Mouse (Mus musculus) yolk sac, embryonic 10.5 days (tissue): ENCODE measurements around the gene Xpo4.
"Not testable (repeated sequence)": the region's sequence is repeated elsewhere in the genome, so short reads cannot be mapped to it uniquely, and the experiment has no call there.

Experiments used
- DNase-seq: peaks from one replicate; pipeline ENCODE4 v3.0.0-alpha.2; 2017; ENCODE audit warnings: low spot score

Xpo4 gene

GRCm38 (mm10) chr14:57664822-57665627, at the start of gene Xpo4:
Gene Xpo4 (minus strand): TSS chr14:57665430.
- DNase-seq: peak; percentile 87

GRCm38 (mm10) chr14:57712884-57713283, 47.7 kb upstream of the Xpo4 start:
- no peak for DNase-seq

- no peak for DNase-seq
Measured at GRCm38 (mm10) chr14:57711059-57711458, 45.8 kb upstream of the Xpo4 start.

DNA sequence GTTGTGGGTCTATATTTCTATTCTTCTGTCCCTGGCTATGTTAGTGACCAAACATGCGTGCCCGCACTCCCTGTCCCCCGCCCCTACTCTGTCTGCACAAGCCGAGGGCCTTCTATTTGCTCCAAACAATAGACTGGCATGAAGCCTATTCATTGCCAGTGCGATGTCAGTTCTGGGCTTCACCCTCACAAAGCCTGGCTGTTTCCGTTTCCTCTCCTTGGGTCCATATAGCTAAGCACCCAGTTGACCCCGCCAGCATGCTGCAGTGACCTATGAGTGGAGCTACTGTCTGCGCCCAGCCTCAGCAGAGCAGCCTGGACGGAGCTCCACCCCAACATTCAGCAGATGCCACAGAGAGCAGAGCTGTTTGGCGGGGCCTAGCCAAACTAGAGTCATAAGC, 43.9 kb upstream of the Xpo4 start:
- no peak for DNase-seq

- DNase-seq: no peak
Measured at GRCm38 (mm10) chr14:57708580-57708979, 43.4 kb upstream of the Xpo4 start.

- DNase-seq: no peak
Measured at GRCm38 (mm10) chr14:57707100-57707893, 42.1 kb upstream of the Xpo4 start.

DNA sequence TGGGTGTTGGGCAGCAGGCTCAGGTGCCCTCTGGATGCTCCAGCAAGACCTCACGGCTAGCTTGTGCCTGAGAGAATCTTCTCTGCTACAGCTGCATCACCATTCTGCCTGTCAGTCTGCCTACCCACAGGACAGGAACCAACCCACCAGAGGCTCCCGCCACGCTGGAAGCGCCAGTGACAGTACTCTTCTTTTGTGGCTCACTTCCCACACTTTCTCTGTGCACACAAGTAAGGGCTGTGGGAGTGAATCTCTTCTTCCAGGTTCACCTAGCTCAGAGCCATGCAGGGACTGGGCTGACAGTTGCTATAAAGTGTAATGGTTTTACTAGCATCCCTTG, 41.5 kb upstream of the Xpo4 start:
- DNase-seq: no peak

DNA sequence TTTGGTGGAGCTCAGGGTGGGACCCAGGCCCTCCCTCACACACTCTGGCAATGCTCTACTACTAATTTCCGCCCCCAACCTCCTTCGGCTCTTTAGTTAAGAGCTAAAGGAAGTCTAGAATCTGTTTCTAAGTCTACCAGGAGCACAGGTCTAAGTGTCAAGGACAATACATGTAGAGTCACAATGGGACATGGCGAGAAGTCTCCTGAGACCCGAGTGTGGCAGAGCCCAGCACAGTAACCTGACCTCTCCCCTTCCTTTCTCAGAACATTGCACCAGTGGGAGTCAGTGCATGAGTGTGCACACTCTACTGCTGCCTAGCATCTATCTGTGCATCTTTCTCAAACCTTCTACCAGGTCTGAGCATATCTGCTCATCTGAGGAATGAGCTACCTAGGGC, 40.5 kb upstream of the Xpo4 start:
- no peak for DNase-seq

DNA sequence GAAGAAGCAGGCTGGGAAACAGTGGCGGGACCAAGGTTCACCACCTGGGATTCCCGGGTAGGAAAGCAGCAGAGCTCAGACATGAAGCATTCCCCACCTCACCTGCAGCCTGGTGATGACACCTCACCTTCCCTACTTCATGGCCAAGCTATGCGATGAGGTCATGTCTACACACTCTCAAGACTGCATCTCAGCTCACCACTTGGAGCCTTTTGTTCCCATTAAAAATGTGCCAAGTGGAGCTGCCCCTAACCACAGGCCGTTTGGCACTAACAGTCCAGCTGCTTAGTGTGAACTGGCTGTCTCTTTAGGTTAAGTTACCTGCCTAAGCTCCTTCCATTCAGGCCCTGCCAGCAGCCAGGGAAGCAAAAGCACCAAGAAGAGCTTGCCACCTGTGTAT, 39.8 kb upstream of the Xpo4 start:
- DNase-seq: no peak

DNA sequence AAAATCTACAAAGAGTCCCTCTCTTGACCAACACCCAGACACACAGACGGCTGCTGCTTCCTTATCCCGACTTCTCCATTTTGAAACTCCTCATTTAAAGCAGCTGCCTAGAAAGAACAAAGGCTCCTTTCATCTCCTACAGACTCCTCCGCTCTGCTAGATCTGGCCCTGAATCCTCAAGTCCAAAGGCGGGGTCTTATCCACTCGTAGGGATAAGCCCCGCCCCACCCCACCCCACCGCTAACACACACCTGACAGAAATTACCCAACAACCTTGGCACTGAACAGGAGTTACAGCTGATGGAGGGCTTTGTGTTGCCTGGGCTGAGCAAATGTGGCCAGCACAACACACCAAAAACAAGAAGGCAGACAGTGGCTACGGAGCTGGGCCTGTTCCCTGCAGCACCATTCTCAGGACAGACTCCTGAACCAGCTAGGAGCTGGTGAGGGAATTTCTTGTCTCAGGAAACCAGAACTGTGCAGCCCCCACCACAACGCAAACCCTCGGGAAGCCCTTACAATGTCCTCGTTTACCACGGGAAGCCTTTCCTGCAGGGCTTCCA, 36.8 kb upstream of the Xpo4 start:
- no peak for DNase-seq

DNA sequence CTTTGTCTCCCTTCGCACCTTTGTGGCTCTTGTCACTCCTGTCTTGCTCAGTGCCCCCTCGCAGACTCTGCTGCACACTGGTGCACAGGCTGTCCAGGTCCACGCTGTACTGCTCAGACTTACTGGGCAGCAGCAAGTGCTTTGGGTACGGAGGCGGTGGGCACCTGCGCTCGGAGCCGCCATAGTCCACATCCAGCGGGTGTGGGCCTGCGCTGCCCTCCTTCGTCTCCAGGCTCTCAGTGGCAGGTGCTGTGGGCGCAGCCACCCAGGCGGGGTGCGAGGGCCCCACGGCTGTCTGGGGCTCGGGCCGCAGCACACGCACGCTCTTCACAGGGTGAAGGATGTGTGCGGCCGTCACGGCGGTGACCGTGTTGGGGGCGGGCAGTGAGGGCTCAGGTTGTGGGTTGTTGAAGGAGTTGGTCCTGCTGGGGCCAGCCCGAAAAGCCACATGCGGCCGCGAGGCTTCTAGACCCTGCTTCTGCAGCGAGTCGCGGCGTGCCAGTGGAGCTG, 34.3 kb upstream of the Xpo4 start:
- no peak for DNase-seq

DNA sequence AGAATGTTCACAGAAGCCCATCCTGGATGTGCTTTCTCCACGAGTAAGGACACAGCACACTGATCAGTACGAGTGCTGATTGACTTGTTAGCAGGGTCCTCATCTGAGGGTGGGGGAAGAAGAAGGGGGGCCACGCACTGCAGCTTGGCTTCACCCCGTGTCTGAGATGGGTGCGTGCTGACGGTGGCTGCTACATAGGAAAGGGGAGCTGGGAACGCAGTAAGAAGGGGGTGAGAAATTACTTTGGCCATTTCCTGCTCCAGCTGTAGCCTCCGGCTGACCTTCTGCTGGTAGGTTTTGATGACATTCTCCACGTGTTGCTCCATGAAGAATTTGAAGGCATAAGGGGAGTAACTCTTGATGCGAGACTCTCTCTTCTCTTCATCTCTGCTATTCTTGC, 33.8 kb upstream of the Xpo4 start:
- DNase-seq: no peak

GRCm38 (mm10) chr14:57696066-57696465, 30.8 kb upstream of the Xpo4 start:
- DNase-seq: no peak

- no peak for DNase-seq
Measured at GRCm38 (mm10) chr14:57695550-57695949, 30.3 kb upstream of the Xpo4 start.

DNA sequence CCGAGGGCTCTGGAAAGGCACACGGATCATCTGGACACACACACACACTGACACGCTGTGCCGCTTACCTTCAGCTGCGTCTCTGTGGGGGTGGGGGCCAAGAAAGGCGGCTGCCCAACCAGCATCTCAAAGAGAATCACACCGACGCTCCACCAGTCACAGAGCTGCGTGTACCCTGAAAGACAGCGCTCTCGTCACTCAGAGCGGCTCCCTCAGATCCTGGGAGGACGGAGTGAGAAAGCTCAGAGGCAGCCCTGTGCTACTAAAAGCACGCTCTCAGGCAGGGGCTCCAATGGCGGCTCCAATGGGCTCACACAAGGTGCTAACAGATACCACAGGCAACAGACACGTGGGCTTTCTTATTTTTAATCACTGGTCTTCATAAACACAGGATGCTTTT, 29.0 kb upstream of the Xpo4 start:
- no peak for DNase-seq

DNA sequence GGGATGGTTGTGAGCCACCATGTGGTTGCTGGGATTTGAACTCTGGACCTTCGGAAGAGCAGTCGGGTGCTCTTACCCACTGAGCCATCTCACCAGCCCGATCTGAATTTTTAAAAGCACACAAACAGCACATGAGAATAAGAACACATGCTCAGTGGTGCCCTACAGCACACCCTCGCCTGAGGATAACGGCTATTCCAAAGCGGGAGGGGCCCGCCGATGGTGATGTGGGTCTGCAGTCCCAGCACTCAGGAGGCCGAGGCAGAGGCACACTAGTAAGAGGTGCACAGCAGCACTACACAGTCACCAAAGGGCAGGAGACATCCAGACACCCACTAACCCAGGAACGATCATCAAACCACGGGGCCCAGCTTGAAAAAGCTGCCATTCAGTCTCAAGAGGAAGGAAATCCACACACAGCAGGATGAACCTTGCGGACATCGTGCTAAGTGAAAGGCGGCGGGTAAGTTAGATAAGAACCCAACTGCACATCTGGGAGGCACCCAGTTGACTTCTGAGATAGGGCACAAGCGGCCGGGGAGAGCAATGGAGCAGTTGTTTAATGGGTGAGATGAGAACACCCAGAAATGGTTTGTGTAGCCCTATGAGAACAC, 27.4 kb upstream of the Xpo4 start:
- no peak for DNase-seq

GRCm38 (mm10) chr14:57691316-57691715, 26.1 kb upstream of the Xpo4 start:
- no peak for DNase-seq

DNA sequence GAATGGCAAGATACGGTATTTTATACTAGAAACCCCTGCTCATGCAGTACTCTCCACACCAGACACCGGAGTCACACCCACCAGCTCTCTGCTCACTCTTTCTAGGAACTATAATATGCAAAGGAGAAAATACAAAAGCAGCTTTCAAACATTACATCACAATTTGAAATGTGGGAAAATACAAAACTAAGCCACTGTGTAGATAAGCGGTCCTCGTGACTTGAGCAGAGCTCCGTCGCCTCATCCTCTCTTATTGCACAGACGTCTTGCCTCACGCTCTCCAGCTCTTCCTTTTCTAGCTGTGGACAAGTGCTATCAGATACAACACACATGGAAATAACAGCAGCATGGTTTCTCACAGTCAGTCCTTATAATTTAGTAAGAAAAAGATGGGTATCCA, 25.5 kb upstream of the Xpo4 start:
- no peak for DNase-seq

DNA sequence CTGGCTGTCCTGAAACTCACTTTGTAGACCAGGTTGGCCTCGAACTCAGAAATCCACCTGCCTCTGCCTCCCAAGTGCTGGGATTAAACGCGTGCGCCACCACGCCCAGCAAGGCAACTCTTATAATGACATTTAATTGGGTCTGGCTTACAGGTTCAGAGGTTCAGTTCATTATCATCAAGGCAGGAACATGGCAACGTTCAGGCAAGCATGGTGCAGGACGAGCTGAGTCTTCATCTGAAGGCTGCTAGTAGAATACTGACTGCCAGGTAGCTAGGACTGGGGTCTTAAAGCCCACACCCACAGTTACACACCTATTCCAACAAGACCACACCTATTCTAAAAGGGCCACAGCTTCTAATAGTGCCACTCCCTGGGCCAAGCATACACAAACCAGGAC, 22.8 kb upstream of the Xpo4 start:
- DNase-seq: not testable (repeated sequence)

GRCm38 (mm10) chr14:57687441-57687840, 22.2 kb upstream of the Xpo4 start:
- no peak for DNase-seq

DNA sequence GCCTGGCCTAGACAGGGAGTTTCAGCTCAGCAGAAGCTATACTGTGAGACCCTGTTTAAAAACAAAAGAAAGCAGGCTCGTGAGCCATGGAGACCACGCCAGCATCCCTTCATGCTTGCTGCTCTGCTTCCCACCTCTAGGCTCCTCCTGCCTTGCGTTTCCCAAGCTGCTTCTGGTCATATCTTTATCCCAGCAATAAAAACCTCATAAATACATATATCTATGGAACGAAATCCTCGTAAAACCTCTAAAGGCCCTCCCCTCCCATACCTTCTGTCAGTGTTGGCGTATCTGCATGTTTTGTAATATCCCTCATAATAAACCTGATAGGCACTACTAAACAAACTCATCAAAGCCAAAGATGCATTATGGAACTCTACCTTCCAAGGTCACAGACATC, 21.4 kb upstream of the Xpo4 start:
- no peak for DNase-seq

DNA sequence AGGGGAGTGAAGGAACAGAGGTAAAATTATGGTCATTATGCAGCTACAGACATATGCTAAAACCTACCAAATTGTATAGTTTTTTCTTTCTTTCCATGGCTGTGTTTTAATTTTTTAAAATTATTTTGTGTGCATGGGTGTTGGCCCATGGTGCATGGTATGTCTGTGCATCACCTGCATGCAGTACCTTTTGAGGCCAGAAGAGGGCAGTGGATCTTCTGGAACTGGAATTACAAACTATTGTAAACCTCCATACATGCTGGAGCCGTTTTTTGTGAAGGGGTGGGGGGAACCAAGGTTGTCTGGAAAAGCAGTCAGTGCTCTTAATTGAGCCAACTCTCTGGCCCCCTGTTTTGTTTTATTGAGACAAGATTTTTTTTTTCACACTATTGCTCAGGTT, 19.3 kb upstream of the Xpo4 start:
- DNase-seq: no peak

DNA sequence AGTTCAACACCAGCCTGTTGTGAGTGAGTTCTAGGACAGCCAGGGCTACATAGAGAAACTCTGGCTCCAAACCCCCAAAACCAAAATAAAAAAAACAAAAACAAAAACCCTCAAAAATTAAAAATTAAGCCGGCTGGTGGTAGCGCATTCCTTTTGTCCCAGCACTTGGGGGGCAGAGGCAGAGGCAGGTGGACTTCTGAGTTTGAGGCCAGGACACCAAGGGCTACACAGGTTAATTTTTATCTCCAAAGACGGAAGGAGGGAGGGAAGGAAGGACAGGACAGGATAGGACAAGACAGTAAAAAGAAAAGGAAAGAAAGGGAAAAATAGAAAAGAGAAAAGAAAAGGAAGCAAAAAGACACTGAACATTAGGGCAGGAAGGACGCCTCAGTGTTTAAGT, 17.5 kb upstream of the Xpo4 start:
- DNase-seq: no peak
